Mouse (Mus musculus) embryonic stem cell, embryonic (primary cell): ENCODE results near the gene Lrrc28.

Source experiments
- CTCF ChIA-PET, 4 experiments: fragments of 300-600 bp in 2 of 4; fragments of 350-600 bp in 2 of 4; sonication (Branson Sonifier 250); formaldehyde crosslinking; loops; one replicate each; lab custom pipeline; 2022; ENCODE audit warnings: inconsistent platforms in 2 of 4; lab: Charles Lee
- POLR2A ChIA-PET, 4 experiments: fragments of 300-600 bp in 2 of 4; fragments of 350-600 bp in 2 of 4; sonication (Branson Sonifier 250); formaldehyde crosslinking; loops; one replicate each; lab custom pipeline; 2022; ENCODE audit warnings: antibody characterized with exemption in 4 of 4, inconsistent platforms in 1 of 4; lab: Charles Lee

Lrrc28 gene

GRCm38 (mm10) chr7:67622151-67622550 lies 22.9 kb downstream of the Lrrc28 start:
- ChIA-PET CTCF (interaction anchor here in 1 of 4 experiments (0.7 kb wide), 1 partner anchor 9 kb away, joined by 3 read pairs; no protein-coding TSS in a partner anchor), POLR2A (interaction anchor here in 1 of 4 experiments (0.7 kb wide), 1 partner anchor 57 kb away, joined by 3 read pairs; no protein-coding TSS in a partner anchor)

- POLR2A ChIA-PET, result interaction anchor here in 1 of 4 experiments (0.8 to 2.3 kb wide), 3 partner anchors 10 to 13 kb away, joined by 3 to 15 read pairs (median 3); no protein-coding TSS in a partner anchor
These were observed 25.2 kb downstream of the Lrrc28 start for GRCm38 (mm10) chr7:67619836-67620235.

GRCm38 (mm10) chr7:67618316-67618715 lies 26.8 kb downstream of the Lrrc28 start:
- ChIA-PET CTCF (no interaction called here), POLR2A (interaction anchor here in 2 of 4 experiments (0.7 to 2.3 kb wide), 2 partner anchors 12 to 27 kb away, joined by 3 to 15 read pairs; partner anchors contain the start of gene Lrrc28 (in 1 of the 2))

More at GRCm38 (mm10) chr7:67619836-67620235, 25.2 kb downstream of the Lrrc28 start:
- CTCF ChIA-PET, result interaction anchor here in 3 of 4 experiments (0.6 to 0.7 kb wide), 3 partner anchors 12 to 592 kb away, joined by 3 to 4 read pairs (median 3); no protein-coding TSS in a partner anchor

- ChIA-PET POLR2A (interaction anchor here in 1 of 4 experiments (0.6 to 1.3 kb wide), 2 partner anchors 11 to 727 kb away, joined by 4 to 5 read pairs; no protein-coding TSS in a partner anchor), CTCF (no interaction called here)
These were observed 27.4 kb downstream of the Lrrc28 start for GRCm38 (mm10) chr7:67617646-67618045.

GRCm38 (mm10) chr7:67616890-67617289 lies 28.2 kb downstream of the Lrrc28 start:
- CTCF ChIA-PET, result interaction anchor here in 2 of 4 experiments (0.6 kb wide), 2 partner anchors 38 to 752 kb away, joined by 3 read pairs; no protein-coding TSS in a partner anchor

GRCm38 (mm10) chr7:67614464-67614861 lies 30.6 kb downstream of the Lrrc28 start:
- POLR2A ChIA-PET, result interaction anchor here in 2 of 4 experiments (0.7 to 1.6 kb wide), 5 partner anchors 12 to 31 kb away, joined by 3 to 7 read pairs (median 3); no protein-coding TSS in a partner anchor
- CTCF ChIA-PET, result interaction anchor here in 1 of 4 experiments (0.6 kb wide), 1 partner anchor 98 kb away, joined by 5 read pairs; no protein-coding TSS in a partner anchor

More at GRCm38 (mm10) chr7:67616890-67617289, 28.2 kb downstream of the Lrrc28 start:
- POLR2A ChIA-PET, result interaction anchor here in 1 of 4 experiments (0.6 to 1.3 kb wide), 2 partner anchors 12 to 727 kb away, joined by 4 to 5 read pairs; no protein-coding TSS in a partner anchor

GRCm38 (mm10) chr7:67613795-67614463 lies 31.1 kb downstream of the Lrrc28 start:
- POLR2A ChIA-PET, result interaction anchor here in 2 of 4 experiments (0.7 to 1.6 kb wide), 5 partner anchors 12 to 32 kb away, joined by 3 to 7 read pairs (median 3); no protein-coding TSS in a partner anchor
- CTCF ChIA-PET, result interaction anchor here in 1 of 4 experiments (0.6 kb wide), 1 partner anchor 98 kb away, joined by 5 read pairs; no protein-coding TSS in a partner anchor

- ChIA-PET CTCF (interaction anchor here in 2 of 4 experiments (0.6 to 0.8 kb wide), 3 partner anchors 12 to 1299 kb away, joined by 3 read pairs; no protein-coding TSS in a partner anchor), POLR2A (interaction anchor here in 3 of 4 experiments (0.7 to 1.5 kb wide), 4 partner anchors 10 to 518 kb away, joined by 3 to 6 read pairs (median 4); no protein-coding TSS in a partner anchor)
These were observed 36.6 kb downstream of the Lrrc28 start for GRCm38 (mm10) chr7:67608348-67609024.

- ChIA-PET CTCF (interaction anchor here in 1 of 4 experiments (0.8 kb wide), 1 partner anchor 12 kb away, joined by 3 read pairs; no protein-coding TSS in a partner anchor), POLR2A (interaction anchor here in 2 of 4 experiments (0.7 to 1.5 kb wide), 2 partner anchors 9 to 13 kb away, joined by 3 to 4 read pairs; no protein-coding TSS in a partner anchor)
These were observed 37.3 kb downstream of the Lrrc28 start for GRCm38 (mm10) chr7:67607669-67608347.

- ChIA-PET POLR2A (no interaction called here), CTCF (no interaction called here)
These were observed 38.8 kb downstream of the Lrrc28 start for GRCm38 (mm10) chr7:67606250-67606649.

GRCm38 (mm10) chr7:67605114-67605513 lies 40.0 kb downstream of the Lrrc28 start:
- POLR2A ChIA-PET, result no interaction called here
- CTCF ChIA-PET, result no interaction called here

GRCm38 (mm10) chr7:67598050-67598449 lies 47.0 kb downstream of the Lrrc28 start:
- POLR2A ChIA-PET, result interaction anchor here in 1 of 4 experiments (1.3 kb wide), 1 partner anchor 10 kb away, joined by 4 read pairs; no protein-coding TSS in a partner anchor
- CTCF ChIA-PET, result no interaction called here

GRCm38 (mm10) chr7:67596961-67597360 lies 48.1 kb downstream of the Lrrc28 start:
- POLR2A ChIA-PET, result no interaction called here
- CTCF ChIA-PET, result no interaction called here

- CTCF ChIA-PET, result no interaction called here
- POLR2A ChIA-PET, result no interaction called here
These were observed 48.7 kb downstream of the Lrrc28 start for GRCm38 (mm10) chr7:67596322-67596721.

- POLR2A ChIA-PET, result no interaction called here
- CTCF ChIA-PET, result no interaction called here
These were observed 51.2 kb downstream of the Lrrc28 start for GRCm38 (mm10) chr7:67593902-67594301.

- POLR2A ChIA-PET, result interaction anchor here in 2 of 4 experiments (0.9 to 1.0 kb wide), 2 partner anchors 21 to 37 kb away, joined by 3 read pairs; no protein-coding TSS in a partner anchor
- CTCF ChIA-PET, result interaction anchor here in 1 of 4 experiments (0.6 kb wide), 1 partner anchor 99 kb away, joined by 6 read pairs; no protein-coding TSS in a partner anchor
These were observed 52.4 kb downstream of the Lrrc28 start for GRCm38 (mm10) chr7:67592670-67593069.

GRCm38 (mm10) chr7:67588743-67589142 lies 56.3 kb downstream of the Lrrc28 start:
- POLR2A ChIA-PET, result interaction anchor here in 1 of 4 experiments (0.6 to 1.4 kb wide), 2 partner anchors 10 to 168 kb away, joined by 3 to 5 read pairs; no protein-coding TSS in a partner anchor
- CTCF ChIA-PET, result no interaction called here

GRCm38 (mm10) chr7:67586479-67586878 lies 58.6 kb downstream of the Lrrc28 start:
- CTCF ChIA-PET, result no interaction called here
- POLR2A ChIA-PET, result no interaction called here
